Mouse (Mus musculus): ENCODE data around the gene Etnk2. TPM values are rescaled to one million over a fixed set of nuclear protein-coding genes. Genes with fewer than 3 reads are reported as not detected.

The Etnk2 gene
- polyA plus RNA-seq, 1 experiment, result 12.1 TPM

GRCm38 (mm10) chr1:133371431-133371830 lies 8.1 kb downstream of the Etnk2 start:
- no peak for TF ChIP-seq CTCF (IDR thresholded peaks at IDR 0.05; ENCODE audit: borderline replicate concordance, extremely low read depth, insufficient read depth, insufficient read length)
- DNase-seq (ENCODE audit: low read depth), result no peak

GRCm38 (mm10) chr1:133372113-133372512 lies 8.7 kb downstream of the Etnk2 start:
- no peak for TF ChIP-seq POLR2A (IDR thresholded peaks at IDR 0.05; ENCODE audit: borderline replicate concordance, extremely low read depth, insufficient read depth, insufficient read length, poor library complexity, severe bottlenecking)
- DNase-seq (ENCODE audit: low read depth), result no peak

GRCm38 (mm10) chr1:133375696-133376346 lies 12.4 kb downstream of the Etnk2 start:
- DNase-seq (ENCODE audit: low read depth), result no peak
- TF ChIP-seq CTCF (IDR thresholded peaks at IDR 0.05; ENCODE audit: borderline replicate concordance, extremely low read depth, insufficient read depth, insufficient read length) (no peak), POLR2A (IDR thresholded peaks at IDR 0.05; ENCODE audit: borderline replicate concordance, extremely low read depth, insufficient read depth, insufficient read length, poor library complexity, severe bottlenecking) (no peak)

GRCm38 (mm10) chr1:133377547-133377946 lies 14.2 kb downstream of the Etnk2 start:
- no peak for DNase-seq (ENCODE audit: low read depth)
- TF ChIP-seq POLR2A (IDR thresholded peaks at IDR 0.05; ENCODE audit: borderline replicate concordance, extremely low read depth, insufficient read depth, insufficient read length, poor library complexity, severe bottlenecking), result no peak
- TF ChIP-seq CTCF (IDR thresholded peaks at IDR 0.05; ENCODE audit: borderline replicate concordance, extremely low read depth, insufficient read depth, insufficient read length), result no peak

- no peak for DNase-seq (ENCODE audit: low read depth)
- TF ChIP-seq CTCF (IDR thresholded peaks at IDR 0.05; ENCODE audit: borderline replicate concordance, extremely low read depth, insufficient read depth, insufficient read length) (no peak), POLR2A (IDR thresholded peaks at IDR 0.05; ENCODE audit: borderline replicate concordance, extremely low read depth, insufficient read depth, insufficient read length, poor library complexity, severe bottlenecking) (no peak)
Measured at GRCm38 (mm10) chr1:133379254-133379985, 16.0 kb downstream of the Etnk2 start.

GRCm38 (mm10) chr1:133379986-133380320 lies 16.6 kb downstream of the Etnk2 start:
- no peak for DNase-seq (ENCODE audit: low read depth)
- no peak for TF ChIP-seq POLR2A (IDR thresholded peaks at IDR 0.05; ENCODE audit: borderline replicate concordance, extremely low read depth, insufficient read depth, insufficient read length, poor library complexity, severe bottlenecking)
- no peak for TF ChIP-seq CTCF (IDR thresholded peaks at IDR 0.05; ENCODE audit: borderline replicate concordance, extremely low read depth, insufficient read depth, insufficient read length)

GRCm38 (mm10) chr1:133380347-133381065 lies 17.1 kb downstream of the Etnk2 start:
- DNase-seq (ENCODE audit: low read depth), result peak; percentile 56
- TF ChIP-seq CTCF (IDR thresholded peaks at IDR 0.05; ENCODE audit: borderline replicate concordance, extremely low read depth, insufficient read depth, insufficient read length) (peak; percentile 75), POLR2A (IDR thresholded peaks at IDR 0.05; ENCODE audit: borderline replicate concordance, extremely low read depth, insufficient read depth, insufficient read length, poor library complexity, severe bottlenecking) (no peak)

- TF ChIP-seq POLR2A (IDR thresholded peaks at IDR 0.05; ENCODE audit: borderline replicate concordance, extremely low read depth, insufficient read depth, insufficient read length, poor library complexity, severe bottlenecking) (no peak), CTCF (IDR thresholded peaks at IDR 0.05; ENCODE audit: borderline replicate concordance, extremely low read depth, insufficient read depth, insufficient read length) (peak; percentile 98)
- peak; percentile 81 for DNase-seq (ENCODE audit: low read depth)
Measured at GRCm38 (mm10) chr1:133382008-133382407, 18.6 kb downstream of the Etnk2 start.

- TF ChIP-seq POLR2A (IDR thresholded peaks at IDR 0.05; ENCODE audit: borderline replicate concordance, extremely low read depth, insufficient read depth, insufficient read length, poor library complexity, severe bottlenecking) (no peak), CTCF (IDR thresholded peaks at IDR 0.05; ENCODE audit: borderline replicate concordance, extremely low read depth, insufficient read depth, insufficient read length) (no peak)
Measured at GRCm38 (mm10) chr1:133382552-133383155, 19.3 kb downstream of the Etnk2 start.

GRCm38 (mm10) chr1:133383157-133383783 lies 19.9 kb downstream of the Etnk2 start:
- no peak for DNase-seq (ENCODE audit: low read depth)
- TF ChIP-seq CTCF (IDR thresholded peaks at IDR 0.05; ENCODE audit: borderline replicate concordance, extremely low read depth, insufficient read depth, insufficient read length) (no peak), POLR2A (IDR thresholded peaks at IDR 0.05; ENCODE audit: borderline replicate concordance, extremely low read depth, insufficient read depth, insufficient read length, poor library complexity, severe bottlenecking) (no peak)

More at GRCm38 (mm10) chr1:133382552-133383155, 19.3 kb downstream of the Etnk2 start:
- no peak for DNase-seq (ENCODE audit: low read depth)

- peak; percentile 82 for DNase-seq (ENCODE audit: low read depth)
- TF ChIP-seq POLR2A (IDR thresholded peaks at IDR 0.05; ENCODE audit: borderline replicate concordance, extremely low read depth, insufficient read depth, insufficient read length, poor library complexity, severe bottlenecking) (no peak), CTCF (IDR thresholded peaks at IDR 0.05; ENCODE audit: borderline replicate concordance, extremely low read depth, insufficient read depth, insufficient read length) (peak; percentile 87)
Measured at GRCm38 (mm10) chr1:133385506-133385905, 22.1 kb downstream of the Etnk2 start.

All from brain, embryonic 14.5 days (tissue).